Mouse (Mus musculus): Measurements from ENCODE around the gene Prlr.

DNA sequence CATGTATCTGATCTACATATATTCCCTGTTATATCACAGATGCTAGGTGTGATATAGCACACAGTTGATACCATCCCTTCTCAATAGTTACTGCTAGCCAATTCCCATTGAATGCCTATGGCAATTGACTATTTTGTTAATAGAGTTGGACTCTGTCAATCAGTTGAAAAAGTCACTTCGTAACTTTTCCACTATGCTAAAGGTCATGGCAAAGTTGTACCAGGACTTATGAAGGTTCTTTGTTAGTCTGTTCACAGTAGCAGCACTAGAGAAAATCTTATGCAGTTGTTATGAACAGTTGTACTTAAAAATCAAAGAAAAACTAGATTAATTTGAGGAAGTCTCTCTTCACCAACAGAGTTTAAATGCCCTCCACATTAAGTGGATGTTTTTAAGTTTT is 85.6 kb downstream of the Prlr start:
- TF ChIP-seq POLR2A (IDR thresholded peaks at IDR 0.05; ENCODE audit: low read depth, low read length) (no peak), CTCF (conservative IDR thresholded peaks at IDR 0.05; ENCODE audit: insufficient read depth, insufficient read length, low read depth, low read length) (no peak)

Measured in kidney, adult 2 months (tissue).